Mouse (Mus musculus) intestine, embryonic 14.5 days (tissue): Measurements from ENCODE around the gene Stx8. TPM values are rescaled to one million over a fixed set of nuclear protein-coding genes. Genes with fewer than 3 reads are reported as not detected.

ENCODE experiments used
- ATAC-seq: fragments of 200-750 bp; cut with Nextera tagmentation; replicated peaks from 2 replicates; pipeline ENCODE4 v1.8.0; 2017; ENCODE audit warnings: low read depth, moderate number of reproducible peaks, moderate TSS enrichment, moderate library complexity; ENCODE audit not compliant: low FRiP score, low TSS enrichment
- DNase-seq: peaks from one replicate; pipeline ENCODE4 v3.0.0-alpha.2; 2018; ENCODE audit warnings: low spot score
- H3K27ac ChIP-seq: fragments of 300-500 bp; sonication (generic); 2 replicates; pipeline ENCODE4 v1.5.1; 2014; ENCODE audit warnings: low read depth, mild to moderate bottlenecking, control low read depth
- H3K27me3 ChIP-seq: fragments of 300-500 bp; sonication (generic); replicated peaks from 2 replicates; pipeline ENCODE4 v1.6.1; 2014; ENCODE audit warnings: low read length, control low read depth; ENCODE audit not compliant: control insufficient read depth, insufficient read depth
- H3K36me3 ChIP-seq: fragments of 300-500 bp; sonication (generic); 2 replicates; pipeline ENCODE4 v1.6.1; 2014; ENCODE audit warnings: low read length, control low read depth; ENCODE audit not compliant: control insufficient read depth, insufficient read depth
- H3K4me1 ChIP-seq: fragments of 300-500 bp; sonication (generic); replicated peaks from 2 replicates; pipeline ENCODE4 v1.6.1; 2014; ENCODE audit warnings: low read length, control low read depth, mixed read lengths; ENCODE audit not compliant: control insufficient read depth, insufficient read depth
- H3K4me2 ChIP-seq: fragments of 300-500 bp; sonication (generic); 2 replicates; pipeline ENCODE4 v1.6.1; 2014; ENCODE audit warnings: low read length
- H3K4me3 ChIP-seq: fragments of 300-500 bp; sonication (generic); 2 replicates; pipeline ENCODE4 v1.5.1; 2014; ENCODE audit warnings: low read depth, low read length, control low read depth, mixed read lengths
- H3K9ac ChIP-seq: fragments of 300-500 bp; sonication (generic); 2 replicates; pipeline ENCODE4 v1.6.1; 2014; ENCODE audit warnings: mild to moderate bottlenecking, low read length
- H3K9me3 ChIP-seq: fragments of 300-500 bp; sonication (generic); 2 replicates; pipeline ENCODE4 v1.6.1; 2016; ENCODE audit warnings: low read length, control low read depth; ENCODE audit not compliant: control insufficient read depth
- WGBS: fragments of 180-500 bp; shearing (Covaris S2); extraction: QIAGEN DNeasy Blood & Tissue Kit; methylation state at CpG from one replicate; pipeline ENCODE4 v1.1.7; 2014; 5-methylcytosine and 5-hydroxymethylcytosine counted together
- polyA plus RNA-seq: library from polyadenylated mRNA; unstranded; fragments of >200 nt; fragmentation: Nextera tagmentation; extraction: Ambion mirVana; gene quantifications from 2 replicates; pipeline ENCODE4 v1.2.1, GENCODE M21; 2014

The Stx8 gene
- polyA plus RNA-seq, 1 experiment from 2014 or later = 51.3 TPM

- H3K27ac ChIP-seq = no peak overlapping the region
- no peaks in the 10 kb centered on the region for H3K4me1 ChIP-seq
- H3K4me3 ChIP-seq = no peak overlapping the region
- no peak overlapping the region for H3K4me2 ChIP-seq
- DNase-seq (no peak), ATAC-seq (no peak)
- no peak overlapping the region for H3K9ac ChIP-seq
- H3K36me3 ChIP-seq = no peaks in the 10 kb centered on the region
- H3K27me3 ChIP-seq = no peaks in the 10 kb centered on the region
- WGBS = 82% methylated on average over 4 of the region's 4 CpGs
- H3K9me3 ChIP-seq = no peaks in the 10 kb centered on the region
Observed at GRCm38 (mm10) chr11:68035303-68035891, 69.4 kb downstream of the Stx8 start.

GRCm38 (mm10) chr11:68036133-68036959, 70.4 kb downstream of the Stx8 start:
- Histone ChIP-seq H3K4me1 (no peaks in the 10 kb centered on the region), H3K4me3 (no peak overlapping the region), H3K4me2 (no peak overlapping the region), H3K9me3 (no peaks in the 10 kb centered on the region), H3K27ac (no peak overlapping the region), H3K9ac (no peak overlapping the region), H3K27me3 (no peaks in the 10 kb centered on the region), H3K36me3 (no peaks in the 10 kb centered on the region)
- no peak for ATAC-seq
- 69% methylated on average over 20 of the region's 20 CpGs for WGBS
- DNase-seq = no peak

- Histone ChIP-seq H3K4me2 (no peak overlapping the region), H3K27ac (no peak overlapping the region), H3K9me3 (no peaks in the 10 kb centered on the region), H3K27me3 (no peaks in the 10 kb centered on the region), H3K36me3 (no peaks in the 10 kb centered on the region), H3K9ac (no peak overlapping the region), H3K4me1 (no peaks in the 10 kb centered on the region), H3K4me3 (no peak overlapping the region)
- ATAC-seq (no peak), DNase-seq (no peak)
- 51% methylated on average over 9 of the region's 9 CpGs for WGBS
Observed at GRCm38 (mm10) chr11:68037093-68037492, 71.1 kb downstream of the Stx8 start.

GRCm38 (mm10) chr11:68038101-68038500, 72.1 kb downstream of the Stx8 start:
- WGBS = 67% methylated on average over 2 of the region's 2 CpGs
- no peak for DNase-seq
- ATAC-seq = no peak
- no peaks in the 10 kb centered on the region for H3K36me3 ChIP-seq
- no peak overlapping the region for H3K4me3 ChIP-seq
- no peak overlapping the region for H3K27ac ChIP-seq
- no peak overlapping the region for H3K9ac ChIP-seq
- H3K27me3 ChIP-seq = no peaks in the 10 kb centered on the region
- no peak overlapping the region for H3K4me2 ChIP-seq
- H3K9me3 ChIP-seq = no peaks in the 10 kb centered on the region
- no peaks in the 10 kb centered on the region for H3K4me1 ChIP-seq

GRCm38 (mm10) chr11:68044181-68044580, 78.2 kb downstream of the Stx8 start:
- Histone ChIP-seq H3K27me3 (no peaks in the 10 kb centered on the region), H3K36me3 (no peaks in the 10 kb centered on the region), H3K4me1 (no peaks in the 10 kb centered on the region), H3K27ac (no peak overlapping the region), H3K4me2 (no peak overlapping the region), H3K4me3 (no peak overlapping the region), H3K9me3 (no peaks in the 10 kb centered on the region), H3K9ac (no peak overlapping the region)
- no peak for DNase-seq
- no peak for ATAC-seq
- WGBS = 39% methylated on average over 11 of the region's 11 CpGs

- Histone ChIP-seq H3K9ac (no peak overlapping the region), H3K36me3 (no peaks in the 10 kb centered on the region), H3K27me3 (no peaks in the 10 kb centered on the region), H3K4me3 (no peak overlapping the region), H3K4me1 (no peaks in the 10 kb centered on the region; the same call in 1 of the 2 replicates), H3K27ac (no peak overlapping the region), H3K4me2 (no peak overlapping the region), H3K9me3 (no peaks in the 10 kb centered on the region)
- no peak for ATAC-seq
- 49% methylated on average over 3 of the region's 3 CpGs for WGBS
- DNase-seq = no peak
Observed at GRCm38 (mm10) chr11:68046916-68047315, 80.9 kb downstream of the Stx8 start.

- Histone ChIP-seq H3K27me3 (no peaks in the 10 kb centered on the region), H3K36me3 (no peaks in the 10 kb centered on the region), H3K4me1 (no peaks in the 10 kb centered on the region; the same call in 1 of the 2 replicates), H3K9me3 (no peaks in the 10 kb centered on the region), H3K4me2 (no peak overlapping the region), H3K9ac (no peak overlapping the region), H3K4me3 (no peak overlapping the region), H3K27ac (no peak overlapping the region)
- DNase-seq (no peak), ATAC-seq (no peak)
- WGBS = 81% methylated on average over 17 of the region's 17 CpGs
Observed at GRCm38 (mm10) chr11:68049261-68050165, 83.5 kb downstream of the Stx8 start.

GRCm38 (mm10) chr11:68050725-68051124, 84.7 kb downstream of the Stx8 start:
- Histone ChIP-seq H3K27me3 (no peaks in the 10 kb centered on the region), H3K27ac (no peak overlapping the region), H3K9ac (no peak overlapping the region), H3K4me1 (no peaks in the 10 kb centered on the region; the same call in 1 of the 2 replicates), H3K4me3 (no peak overlapping the region), H3K9me3 (no peaks in the 10 kb centered on the region), H3K36me3 (no peaks in the 10 kb centered on the region), H3K4me2 (no peak overlapping the region)
- DNase-seq (no peak), ATAC-seq (no peak)
- WGBS = 19% methylated on average over 12 of the region's 12 CpGs
